Mouse (Mus musculus): ENCODE results near the gene Ube2e3. TPM values are rescaled to one million over a fixed set of nuclear protein-coding genes. Genes with fewer than 3 reads are reported as not detected.

Ube2e3 gene
- polyA plus RNA-seq, 1 experiment from 2014 or later, result 212 TPM

DNA sequence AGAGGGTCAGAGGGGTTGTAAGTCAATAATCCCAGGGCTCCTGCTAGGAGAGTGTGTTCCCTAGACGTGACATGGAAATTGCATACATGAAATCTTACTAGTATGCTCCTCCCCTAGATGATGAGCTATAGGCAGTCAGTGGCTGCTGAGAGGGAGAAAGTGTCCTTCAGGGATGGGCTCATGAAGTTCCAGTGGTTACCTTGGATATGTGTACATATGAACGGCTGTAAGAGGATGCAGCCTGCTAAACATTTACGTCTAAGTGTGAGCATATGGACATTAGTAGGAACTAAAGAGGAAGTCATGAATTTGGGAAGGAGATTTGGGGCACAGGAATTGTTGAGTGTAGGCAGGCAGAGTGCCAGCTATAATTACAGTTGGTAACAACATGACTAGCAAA, 38.0 kb downstream of the Ube2e3 start:
- Histone ChIP-seq H3K9me3 (no peaks in the 10 kb centered on the region), H3K27ac (replicated peaks) (no peak overlapping the region), H3K27me3 (replicated peaks; ENCODE audit: low read depth, poor library complexity, severe bottlenecking) (no peaks in the 10 kb centered on the region), H3K4me3 (no peak overlapping the region), H3K4me1 (peaks cover 11% of the 10 kb centered on the region), H3K36me3 (replicated peaks) (no peaks in the 10 kb centered on the region)
- no peak for DNase-seq (ENCODE audit: low spot score)
- 76% methylated on average over 3 of the region's 3 CpGs for WGBS

DNA sequence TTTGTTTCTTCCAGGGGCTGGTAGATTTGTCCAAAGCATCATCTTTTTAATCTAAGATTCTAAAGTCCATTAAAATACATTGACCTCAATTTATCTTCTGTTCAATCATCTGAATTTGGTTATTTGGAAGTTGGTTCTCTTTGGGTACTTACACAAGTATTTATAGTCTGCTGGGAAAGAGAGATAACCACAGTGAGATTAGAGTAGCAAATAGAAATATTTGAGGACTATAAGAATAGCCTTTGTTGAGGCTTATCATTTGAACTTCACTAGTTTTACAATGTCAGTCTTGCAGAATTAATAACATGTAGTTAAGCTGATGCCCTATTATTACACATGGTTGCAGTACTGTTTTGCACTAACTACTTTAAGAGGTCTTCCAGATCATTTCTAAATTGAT, 43.6 kb downstream of the Ube2e3 start:
- H3K27me3 ChIP-seq (replicated peaks; ENCODE audit: low read depth, poor library complexity, severe bottlenecking), result no peaks in the 10 kb centered on the region
- no peak overlapping the region for H3K4me3 ChIP-seq
- no peak overlapping the region for H3K27ac ChIP-seq (replicated peaks)
- no peak for DNase-seq (ENCODE audit: low spot score)
- no peaks in the 10 kb centered on the region for H3K9me3 ChIP-seq
- peaks cover 4% of the 10 kb centered on the region; the same call in 1 of the 2 replicates for H3K36me3 ChIP-seq (replicated peaks)
- H3K4me1 ChIP-seq, result peaks cover 7% of the 10 kb centered on the region

DNA sequence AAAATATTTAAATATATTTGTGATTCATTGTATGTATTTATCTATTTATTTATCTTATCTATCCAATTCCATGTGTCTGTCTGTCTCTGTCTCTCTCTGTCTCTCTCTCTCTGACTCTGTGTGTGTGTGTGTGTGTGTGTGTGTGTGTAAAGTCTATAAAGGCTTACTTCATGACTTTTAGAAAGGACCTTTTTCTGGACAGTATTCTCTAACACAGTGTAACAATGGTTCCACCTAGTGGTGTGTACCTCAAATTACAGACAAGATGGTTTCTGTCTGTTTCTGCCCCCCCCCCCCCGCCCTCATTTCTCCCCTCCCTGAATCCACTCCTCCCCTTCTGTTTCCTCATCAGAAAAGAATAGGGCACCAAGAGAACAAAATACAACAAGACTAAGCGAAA, 46.9 kb downstream of the Ube2e3 start:
- WGBS, result 67% methylated on average over 2 of the region's 2 CpGs
- Histone ChIP-seq H3K27ac (replicated peaks) (no peak overlapping the region), H3K4me3 (no peak overlapping the region), H3K27me3 (replicated peaks; ENCODE audit: low read depth, poor library complexity, severe bottlenecking) (no peaks in the 10 kb centered on the region), H3K4me1 (peaks cover 7% of the 10 kb centered on the region), H3K36me3 (replicated peaks) (peaks cover 21% of the 10 kb centered on the region), H3K9me3 (no peaks in the 10 kb centered on the region)
- no peak for DNase-seq (ENCODE audit: low spot score)

DNA sequence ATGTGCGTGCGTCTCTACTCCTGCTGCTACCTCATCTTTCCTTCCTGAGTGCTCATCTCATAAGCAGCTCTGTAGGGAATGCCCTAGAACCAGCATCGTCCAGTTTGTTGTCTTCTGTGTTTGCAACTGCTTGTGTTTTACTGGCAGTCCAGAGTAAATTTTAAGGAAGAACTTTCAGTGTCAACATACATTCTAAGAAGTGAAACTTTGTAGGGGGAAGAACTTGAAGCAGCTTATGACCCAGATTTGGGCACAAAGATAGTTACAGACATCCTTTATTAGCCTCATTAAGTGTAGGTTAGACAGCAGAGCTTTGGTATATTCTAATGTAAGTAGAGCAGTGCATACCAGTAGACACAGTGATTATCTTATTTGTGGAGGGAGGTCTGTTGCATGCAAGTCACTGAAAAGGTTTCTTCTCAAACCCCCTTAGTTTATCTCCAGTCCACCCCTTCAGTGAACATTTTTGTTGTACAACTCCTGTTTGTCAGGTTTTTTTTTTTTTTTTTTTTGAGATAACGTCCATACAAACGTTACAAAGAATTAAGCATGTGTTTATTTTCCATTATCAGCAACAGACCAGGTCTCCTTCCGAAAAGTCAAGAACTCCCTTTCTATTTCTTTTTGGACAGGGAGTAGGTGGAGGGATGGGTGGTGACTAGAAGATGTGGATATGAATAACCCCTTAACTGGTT, 55.2 kb downstream of the Ube2e3 start:
- no peak for DNase-seq (ENCODE audit: low spot score)
- Histone ChIP-seq H3K36me3 (replicated peaks) (peaks cover 35% of the 10 kb centered on the region), H3K9me3 (no peaks in the 10 kb centered on the region), H3K4me1 (no peaks in the 10 kb centered on the region), H3K27ac (replicated peaks) (no peak overlapping the region), H3K27me3 (replicated peaks; ENCODE audit: low read depth, poor library complexity, severe bottlenecking) (no peaks in the 10 kb centered on the region), H3K4me3 (no peak overlapping the region)
- WGBS, result 91% methylated on average over 6 of the region's 6 CpGs

DNA sequence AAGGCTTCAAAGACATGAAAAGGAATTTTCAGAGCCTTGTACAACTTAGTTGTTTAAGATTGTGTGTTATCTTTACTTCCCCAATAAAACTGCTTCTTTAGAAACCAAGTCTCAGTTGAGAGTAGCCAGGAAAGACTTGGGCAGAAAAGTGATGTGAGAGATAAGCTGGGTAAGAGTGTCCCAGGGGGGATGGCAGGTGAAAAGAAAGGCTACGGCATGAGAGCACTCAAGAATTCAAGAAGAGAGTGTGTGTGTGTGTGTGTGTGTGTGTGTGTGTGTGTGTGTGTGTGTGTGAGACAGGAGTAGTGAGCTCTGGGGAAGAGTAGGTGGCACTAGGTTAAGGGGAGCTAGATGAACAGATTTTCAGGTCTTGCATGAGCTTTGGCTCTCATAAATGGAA, 57.9 kb downstream of the Ube2e3 start:
- H3K4me1 ChIP-seq, result 0 out of 2 replicates have a peak, but pooled peaks cover 7% of the 10 kb centered on the region
- no peaks in the 10 kb centered on the region for H3K9me3 ChIP-seq
- peaks cover 17% of the 10 kb centered on the region for H3K36me3 ChIP-seq (replicated peaks)
- H3K4me3 ChIP-seq, result no peak overlapping the region
- WGBS, result 67% methylated on average over 1 of the region's 1 CpGs
- H3K27me3 ChIP-seq (replicated peaks; ENCODE audit: low read depth, poor library complexity, severe bottlenecking), result no peaks in the 10 kb centered on the region
- no peak overlapping the region for H3K27ac ChIP-seq (replicated peaks)
- no peak for DNase-seq (ENCODE audit: low spot score)

DNA sequence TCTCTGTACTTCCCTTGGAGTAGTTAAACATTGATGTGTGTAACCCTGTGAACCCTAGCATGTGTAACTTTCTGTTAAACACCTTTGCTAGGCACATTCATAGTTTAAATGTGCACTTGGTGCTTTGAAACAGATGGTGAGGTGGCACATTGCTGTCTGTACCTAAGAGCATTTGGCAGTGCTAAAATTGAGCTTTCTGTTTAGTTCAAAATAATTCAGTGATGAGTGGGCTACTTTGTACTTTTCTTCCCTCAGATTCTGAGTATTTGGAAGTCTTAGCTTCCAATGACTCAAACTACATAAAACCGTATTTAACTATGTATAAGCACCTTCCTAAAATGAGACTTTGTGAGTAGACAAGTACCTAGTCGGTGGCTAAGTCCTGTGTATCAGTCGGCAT, 59.7 kb downstream of the Ube2e3 start:
- 82% methylated on average over 3 of the region's 3 CpGs for WGBS
- H3K27me3 ChIP-seq (replicated peaks; ENCODE audit: low read depth, poor library complexity, severe bottlenecking), result no peaks in the 10 kb centered on the region
- H3K9me3 ChIP-seq, result no peaks in the 10 kb centered on the region
- H3K4me3 ChIP-seq, result no peak overlapping the region
- DNase-seq (ENCODE audit: low spot score), result no peak
- H3K4me1 ChIP-seq, result 0 out of 2 replicates have a peak, but pooled peaks cover 7% of the 10 kb centered on the region
- H3K27ac ChIP-seq (replicated peaks), result no peak overlapping the region
- H3K36me3 ChIP-seq (replicated peaks), result peaks cover 8% of the 10 kb centered on the region

DNA sequence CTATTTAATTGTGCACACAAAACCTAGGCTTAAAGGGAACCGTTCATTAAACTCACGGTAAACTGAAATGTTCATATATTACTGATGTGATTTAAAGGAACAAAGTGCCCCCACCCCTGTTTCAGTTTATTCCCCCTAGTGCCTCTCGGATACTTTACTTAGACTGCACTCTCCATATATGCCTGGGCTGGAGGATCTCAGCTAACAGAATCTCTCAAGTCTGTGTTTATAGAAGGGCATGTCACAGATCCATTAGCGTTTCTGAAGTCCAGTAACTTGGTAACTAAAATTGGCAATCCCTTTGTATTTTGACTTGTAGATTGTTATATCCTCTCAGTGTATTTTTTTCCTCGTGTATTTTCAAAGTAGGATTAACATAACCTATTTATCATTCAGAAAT, 60.2 kb downstream of the Ube2e3 start:
- peaks cover 3% of the 10 kb centered on the region; the same call in 1 of the 2 replicates for H3K36me3 ChIP-seq (replicated peaks)
- H3K4me3 ChIP-seq, result no peak overlapping the region
- DNase-seq (ENCODE audit: low spot score), result no peak
- H3K27me3 ChIP-seq (replicated peaks; ENCODE audit: low read depth, poor library complexity, severe bottlenecking), result no peaks in the 10 kb centered on the region
- no peaks in the 10 kb centered on the region for H3K9me3 ChIP-seq
- no peak overlapping the region for H3K27ac ChIP-seq (replicated peaks)
- H3K4me1 ChIP-seq, result 0 out of 2 replicates have a peak, but pooled peaks cover 7% of the 10 kb centered on the region
- WGBS, result 86% methylated on average over 5 of the region's 5 CpGs

DNA sequence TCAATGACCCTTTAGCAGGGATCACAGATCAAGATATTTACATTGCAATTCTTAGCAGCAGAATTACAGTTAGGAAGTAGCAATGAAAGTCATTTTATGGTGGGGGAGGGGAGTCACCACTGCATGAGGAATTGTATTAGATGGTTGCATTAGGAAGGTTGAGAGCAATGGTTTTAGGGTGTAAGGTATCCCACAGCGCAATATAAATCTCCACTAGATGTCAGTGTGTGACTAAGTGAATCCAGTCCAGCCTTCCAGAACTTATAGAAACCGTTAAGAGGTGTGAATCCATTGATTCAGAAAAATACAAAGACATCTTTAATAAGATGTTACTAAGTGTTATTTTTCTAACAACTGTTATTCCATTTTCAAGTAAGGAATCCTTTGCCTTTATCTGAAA, 63.4 kb downstream of the Ube2e3 start:
- DNase-seq (ENCODE audit: low spot score), result no peak
- Histone ChIP-seq H3K4me3 (no peak overlapping the region), H3K27ac (replicated peaks) (no peak overlapping the region), H3K9me3 (no peaks in the 10 kb centered on the region), H3K4me1 (0 out of 2 replicates have a peak, but pooled peaks cover 7% of the 10 kb centered on the region), H3K36me3 (replicated peaks) (no peaks in the 10 kb centered on the region), H3K27me3 (replicated peaks; ENCODE audit: low read depth, poor library complexity, severe bottlenecking) (no peaks in the 10 kb centered on the region)
- 51% methylated on average over 2 of the region's 2 CpGs for WGBS

DNA sequence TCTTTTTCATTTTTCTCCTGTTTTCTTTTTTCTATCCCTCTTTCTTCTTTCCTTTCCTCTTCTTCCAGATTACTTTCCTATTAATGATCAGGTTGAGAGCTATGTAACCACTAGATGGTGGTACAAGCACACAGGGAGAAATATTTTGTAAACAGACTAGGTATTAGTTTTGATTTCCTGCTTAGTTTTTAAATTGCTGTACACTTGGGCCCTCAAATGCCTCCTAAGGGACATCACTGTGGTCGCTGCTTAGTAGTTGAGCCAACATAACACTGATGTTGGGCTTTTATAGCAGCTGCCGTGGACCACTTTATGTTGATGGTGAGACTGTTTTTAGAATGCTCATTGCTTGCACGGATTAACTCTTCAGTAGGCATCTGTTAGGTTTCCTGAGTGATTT, 91.5 kb downstream of the Ube2e3 start:
- Histone ChIP-seq H3K36me3 (replicated peaks) (no peaks in the 10 kb centered on the region), H3K27me3 (replicated peaks; ENCODE audit: low read depth, poor library complexity, severe bottlenecking) (no peaks in the 10 kb centered on the region; the same call in 1 of the 2 replicates), H3K9me3 (no peaks in the 10 kb centered on the region), H3K4me3 (no peak overlapping the region), H3K4me1 (peaks cover 28% of the 10 kb centered on the region), H3K27ac (replicated peaks) (no peak overlapping the region)
- DNase-seq (ENCODE audit: low spot score), result no peak
- WGBS, result 48% methylated on average over 3 of the region's 3 CpGs

DNA sequence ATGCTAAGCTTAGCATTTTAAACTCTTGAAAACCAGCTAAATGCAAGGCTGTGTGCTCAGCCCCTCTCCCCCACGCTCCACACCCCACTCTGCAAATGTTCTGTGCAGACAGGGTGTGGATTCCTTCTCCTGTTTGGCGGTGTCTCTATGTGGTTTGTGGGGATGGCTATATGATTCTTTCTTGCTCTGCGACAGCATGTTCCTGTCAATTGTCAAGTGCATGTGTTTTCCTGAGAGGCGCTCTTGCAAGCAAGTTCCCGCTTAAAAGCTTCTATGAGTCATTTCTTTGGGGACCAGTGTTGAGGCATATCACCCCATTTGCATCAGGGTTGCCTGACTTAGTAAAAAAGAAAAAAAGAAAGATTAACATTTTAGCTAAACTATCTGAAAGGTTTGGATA, 92.4 kb downstream of the Ube2e3 start:
- DNase-seq (ENCODE audit: low spot score), result no peak
- Histone ChIP-seq H3K4me1 (peaks cover 32% of the 10 kb centered on the region), H3K36me3 (replicated peaks) (no peaks in the 10 kb centered on the region), H3K27ac (replicated peaks) (no peak overlapping the region; the same call in 1 of the 2 replicates), H3K27me3 (replicated peaks; ENCODE audit: low read depth, poor library complexity, severe bottlenecking) (no peaks in the 10 kb centered on the region; the same call in 1 of the 2 replicates), H3K4me3 (no peak overlapping the region), H3K9me3 (no peaks in the 10 kb centered on the region)
- 83% methylated on average over 5 of the region's 5 CpGs for WGBS

DNA sequence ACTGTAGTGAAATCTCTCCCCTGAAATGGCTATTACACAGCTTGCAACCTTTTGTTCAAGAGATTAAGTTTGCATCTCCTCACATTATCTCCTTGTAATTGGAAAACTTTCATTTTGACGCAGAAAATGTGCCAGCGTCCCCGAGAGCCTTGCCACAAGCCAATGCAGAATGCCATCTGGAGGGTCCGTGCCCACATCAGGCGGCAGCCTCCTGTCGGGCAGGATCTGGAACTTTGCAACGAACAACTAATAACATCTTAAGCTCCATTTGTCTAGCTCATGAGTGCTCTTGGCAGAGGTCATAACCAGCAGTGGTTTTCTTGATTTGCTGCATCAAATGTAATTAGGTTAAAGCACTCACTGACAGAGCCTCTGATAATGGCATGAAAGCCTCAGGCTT, 93.1 kb downstream of the Ube2e3 start:
- WGBS, result 46% methylated on average over 7 of the region's 7 CpGs
- peak; percentile 19 for DNase-seq (ENCODE audit: low spot score)
- H3K4me3 ChIP-seq, result no peak overlapping the region
- no peaks in the 10 kb centered on the region for H3K9me3 ChIP-seq
- no peaks in the 10 kb centered on the region; the same call in 1 of the 2 replicates for H3K27me3 ChIP-seq (replicated peaks; ENCODE audit: low read depth, poor library complexity, severe bottlenecking)
- peaks cover 34% of the 10 kb centered on the region for H3K4me1 ChIP-seq
- no peak overlapping the region; the same call in 1 of the 2 replicates for H3K27ac ChIP-seq (replicated peaks)
- H3K36me3 ChIP-seq (replicated peaks), result no peaks in the 10 kb centered on the region

DNA sequence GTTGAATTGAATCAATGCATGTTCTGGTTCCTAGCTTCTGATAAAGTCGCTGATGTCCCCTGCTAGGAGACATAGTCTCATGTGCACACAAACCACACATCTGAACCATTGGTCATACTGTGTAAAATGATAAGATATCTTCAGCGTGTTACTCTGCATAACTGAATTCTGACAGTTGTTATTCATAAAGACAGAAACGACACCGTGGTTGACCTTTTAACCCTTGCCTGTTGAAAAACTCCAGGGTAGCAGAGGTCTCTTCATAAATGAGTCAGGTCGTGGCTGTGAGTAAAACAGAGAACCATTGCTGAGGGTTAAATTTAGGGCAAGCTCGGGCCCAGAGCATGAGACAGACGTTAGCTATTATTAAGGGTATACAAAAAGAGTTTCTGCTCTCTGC, 93.7 kb downstream of the Ube2e3 start:
- H3K9me3 ChIP-seq, result no peaks in the 10 kb centered on the region
- H3K27ac ChIP-seq (replicated peaks), result peak overlapping the region; percentile 71
- no peaks in the 10 kb centered on the region; the same call in 1 of the 2 replicates for H3K27me3 ChIP-seq (replicated peaks; ENCODE audit: low read depth, poor library complexity, severe bottlenecking)
- DNase-seq (ENCODE audit: low spot score), result peak; percentile 46
- H3K4me3 ChIP-seq, result no peak overlapping the region
- WGBS, result 17% methylated on average over 7 of the region's 7 CpGs
- no peaks in the 10 kb centered on the region for H3K36me3 ChIP-seq (replicated peaks)
- peaks cover 34% of the 10 kb centered on the region for H3K4me1 ChIP-seq

DNA sequence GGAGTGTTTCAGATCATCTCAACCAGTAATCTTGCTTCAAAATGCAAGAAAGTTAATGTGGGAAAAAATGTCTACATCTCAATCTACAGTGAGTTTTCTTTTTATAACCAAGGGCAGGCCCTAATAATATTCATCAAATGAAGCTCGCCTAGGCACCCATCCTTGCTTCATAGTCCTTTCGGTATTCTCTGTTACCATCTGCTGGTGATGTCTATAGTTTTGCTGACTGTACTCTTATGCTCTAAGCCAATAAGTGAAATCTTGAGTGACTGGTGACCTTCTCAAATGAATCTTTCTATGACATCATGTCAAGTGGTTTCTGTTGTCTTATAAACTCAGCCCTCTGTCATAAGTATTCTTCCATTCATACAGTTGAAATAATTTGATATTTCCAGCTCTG, 97.1 kb downstream of the Ube2e3 start:
- H3K27ac ChIP-seq (replicated peaks), result no peak overlapping the region
- peaks cover 34% of the 10 kb centered on the region for H3K4me1 ChIP-seq
- no peaks in the 10 kb centered on the region for H3K9me3 ChIP-seq
- no peak for DNase-seq (ENCODE audit: low spot score)
- 92% methylated on average over 2 of the region's 2 CpGs for WGBS
- no peak overlapping the region for H3K4me3 ChIP-seq
- H3K27me3 ChIP-seq (replicated peaks; ENCODE audit: low read depth, poor library complexity, severe bottlenecking), result no peaks in the 10 kb centered on the region
- H3K36me3 ChIP-seq (replicated peaks), result no peaks in the 10 kb centered on the region

Measured in embryonic facial prominence, embryonic 10.5 days (tissue).